Mouse (Mus musculus) erythroblast, embryonic 14.5 days (primary cell): Measurements from ENCODE around the gene Angpt4.

Source experiments
- GATA1 ChIP-seq: IDR thresholded peaks from 2 replicates; pipeline ENCODE4 v1.6.1; 2012; ENCODE audit warnings: low read length, inconsistent platforms, mixed read lengths
- TAL1 ChIP-seq: IDR thresholded peaks from 3 replicates; pipeline ENCODE4 v1.6.1; 2012; ENCODE audit warnings: low read length, inconsistent platforms, mixed read lengths

DNA sequence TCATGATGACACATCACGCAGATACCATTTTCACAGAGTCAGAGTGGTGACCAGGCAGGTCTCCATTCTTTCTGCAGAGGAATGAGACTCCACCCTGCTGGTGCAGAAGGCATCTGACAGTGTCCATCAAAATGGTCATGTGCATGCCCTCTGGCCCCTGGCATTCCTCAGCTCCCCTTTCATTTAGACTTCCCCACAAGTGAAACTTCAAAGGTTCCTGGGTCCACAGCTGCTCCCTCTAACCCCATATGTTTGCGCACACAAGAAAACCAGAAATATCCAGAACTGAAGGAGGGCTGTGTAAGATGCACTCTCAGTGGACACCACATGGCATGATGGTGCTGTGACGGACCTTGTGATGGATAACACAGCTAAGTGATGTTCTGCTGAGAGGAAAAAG is 32.4 kb upstream of the Angpt4 start:
- no peak for TF ChIP-seq GATA1
- TF ChIP-seq TAL1, result no peak
